Mouse (Mus musculus): ENCODE results near the gene Tns1. TPM values are rescaled to one million over a fixed set of nuclear protein-coding genes. Genes with fewer than 3 reads are reported as not detected.

Gene Tns1
- polyA plus RNA-seq, 1 experiment from 2014 or later = 17.1 TPM

DNA sequence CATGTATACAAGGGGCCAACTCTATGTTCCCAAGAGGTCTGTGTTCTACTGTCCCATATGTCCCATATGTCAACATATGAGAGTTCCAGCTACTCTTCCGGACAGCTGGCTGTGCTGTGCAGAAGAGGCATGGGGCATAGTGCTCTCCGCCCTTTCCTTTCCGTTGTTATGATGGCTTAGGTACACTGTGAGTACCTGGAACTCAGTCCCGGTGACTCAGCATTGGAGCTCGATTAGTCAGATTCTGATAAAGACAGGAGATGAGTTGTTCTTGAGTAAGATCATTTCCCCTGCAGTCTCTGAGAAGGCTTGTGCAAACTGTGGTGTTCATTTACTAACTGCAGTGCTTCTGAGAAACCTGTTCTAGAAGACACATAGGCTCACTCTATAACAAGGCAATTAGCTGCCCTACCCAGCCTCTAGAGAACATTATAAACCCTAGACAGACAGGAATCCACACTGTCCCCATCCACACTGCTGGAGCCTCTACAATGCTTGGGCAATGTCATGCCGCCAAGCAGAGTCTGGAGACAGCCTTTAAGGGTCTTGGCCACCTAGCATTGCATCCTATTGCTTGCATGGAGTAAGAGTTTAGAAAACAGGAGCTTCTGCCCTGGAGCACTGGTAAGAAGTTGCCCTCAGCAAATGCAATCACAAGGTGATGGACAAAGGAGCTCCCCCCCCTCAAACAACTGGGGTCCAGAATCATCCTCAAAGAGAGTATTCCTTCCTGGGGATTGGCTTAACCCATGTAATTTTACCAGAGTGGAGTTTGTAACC, 25.0 kb upstream of the Tns1 start:
- Histone ChIP-seq H3K4me2 (replicated peaks) (no peak overlapping the region), H3K36me3 (no peaks in the 10 kb centered on the region), H3K9me3 (no peaks in the 10 kb centered on the region), H3K27ac (replicated peaks) (no peak overlapping the region), H3K9ac (replicated peaks) (no peak overlapping the region), H3K4me1 (no peaks in the 10 kb centered on the region), H3K27me3 (no peaks in the 10 kb centered on the region), H3K4me3 (no peak overlapping the region)
- 90% methylated on average over 6 of the region's 6 CpGs for WGBS
- no peak for ATAC-seq (ENCODE audit: low FRiP score, low read depth)

DNA sequence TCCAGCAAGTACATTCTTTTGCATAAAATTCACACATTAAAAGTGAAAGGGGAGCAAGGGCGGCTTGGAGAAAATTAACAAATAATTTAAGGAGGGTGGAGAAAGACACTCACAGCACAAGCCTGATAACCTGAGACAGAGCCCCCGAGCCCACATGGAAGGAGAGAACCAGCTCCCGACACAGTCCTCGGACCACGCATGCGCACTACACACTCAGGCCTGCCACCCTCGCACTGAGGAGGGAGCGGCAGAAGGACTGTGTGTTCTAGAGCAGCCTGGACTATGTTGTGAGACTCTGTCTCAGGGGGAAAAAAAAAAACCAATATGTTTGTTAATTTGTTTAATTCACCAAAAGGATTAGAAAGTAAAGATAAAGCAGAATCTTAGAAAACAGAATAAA, 17.5 kb upstream of the Tns1 start:
- Histone ChIP-seq H3K4me3 (no peak overlapping the region), H3K4me1 (no peaks in the 10 kb centered on the region), H3K4me2 (replicated peaks) (no peak overlapping the region), H3K36me3 (no peaks in the 10 kb centered on the region), H3K9ac (replicated peaks) (no peak overlapping the region), H3K9me3 (no peaks in the 10 kb centered on the region), H3K27me3 (0 out of 2 replicates have a peak, but pooled peaks cover 2% of the 10 kb centered on the region), H3K27ac (replicated peaks) (no peak overlapping the region)
- WGBS = 76% methylated on average over 8 of the region's 8 CpGs
- ATAC-seq (ENCODE audit: low FRiP score, low read depth) = no peak

DNA sequence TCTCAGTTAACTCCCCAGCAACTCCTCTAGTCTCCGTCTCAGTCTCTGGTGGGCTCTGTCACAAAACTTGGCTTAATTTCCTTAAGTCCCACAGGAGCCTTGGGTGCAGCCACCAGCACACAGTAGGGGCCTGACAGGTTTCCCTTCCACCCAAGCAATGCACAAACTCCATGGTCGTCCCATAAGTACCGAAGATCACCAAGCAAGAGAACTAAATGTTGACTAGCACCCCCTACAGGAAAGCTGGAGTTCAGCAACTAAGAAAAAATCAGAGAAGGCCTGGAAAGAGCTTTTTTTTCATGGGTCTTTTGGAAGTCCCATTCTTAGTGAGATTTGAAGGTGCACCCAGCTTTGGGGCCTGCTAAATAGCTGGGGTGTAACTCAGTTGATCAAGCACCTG, 15.2 kb upstream of the Tns1 start:
- Histone ChIP-seq H3K27me3 (0 out of 2 replicates have a peak, but pooled peaks cover 2% of the 10 kb centered on the region), H3K4me1 (no peaks in the 10 kb centered on the region), H3K4me3 (no peak overlapping the region), H3K9ac (replicated peaks) (no peak overlapping the region), H3K27ac (replicated peaks) (no peak overlapping the region), H3K4me2 (replicated peaks) (no peak overlapping the region), H3K36me3 (no peaks in the 10 kb centered on the region), H3K9me3 (no peaks in the 10 kb centered on the region)
- 62% methylated on average over 3 of the region's 3 CpGs for WGBS
- ATAC-seq (ENCODE audit: low FRiP score, low read depth) = no peak

DNA sequence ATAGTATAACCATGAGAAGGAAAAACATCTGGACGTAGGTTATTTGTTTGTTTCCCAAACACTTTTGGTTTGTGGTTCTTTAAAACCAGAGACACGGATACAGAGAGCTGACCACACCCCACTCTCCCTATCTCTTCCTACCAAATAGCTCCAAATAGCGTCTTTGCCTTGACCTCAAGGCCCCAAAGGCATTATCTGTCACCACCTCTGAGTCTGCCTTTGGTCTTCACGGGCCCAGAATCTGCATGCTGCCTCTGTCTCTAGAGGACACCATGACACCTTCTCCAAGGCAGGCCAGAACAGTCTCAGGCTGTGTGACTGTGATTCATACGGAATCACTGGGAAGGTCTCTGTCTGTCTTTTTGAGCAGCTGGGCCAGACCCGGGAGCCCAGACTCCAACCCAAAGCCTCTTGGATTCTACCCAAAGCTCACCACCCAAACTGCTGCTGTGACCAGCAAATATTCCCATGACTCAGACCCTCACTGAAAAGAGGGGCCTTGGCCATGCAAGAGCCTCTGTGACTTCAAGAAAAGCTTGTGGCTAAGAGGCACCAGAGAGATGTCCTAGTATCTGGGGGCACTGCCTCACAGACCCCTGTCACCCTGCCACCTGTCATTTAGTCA, 11.2 kb upstream of the Tns1 start:
- ATAC-seq (ENCODE audit: low FRiP score, low read depth) = no peak
- Histone ChIP-seq H3K36me3 (no peaks in the 10 kb centered on the region), H3K27ac (replicated peaks) (no peak overlapping the region), H3K4me3 (no peak overlapping the region), H3K4me2 (replicated peaks) (no peak overlapping the region), H3K27me3 (0 out of 2 replicates have a peak, but pooled peaks cover 8% of the 10 kb centered on the region), H3K4me1 (no peaks in the 10 kb centered on the region), H3K9me3 (no peaks in the 10 kb centered on the region), H3K9ac (replicated peaks) (no peak overlapping the region)
- 83% methylated on average over 6 of the region's 6 CpGs for WGBS

DNA sequence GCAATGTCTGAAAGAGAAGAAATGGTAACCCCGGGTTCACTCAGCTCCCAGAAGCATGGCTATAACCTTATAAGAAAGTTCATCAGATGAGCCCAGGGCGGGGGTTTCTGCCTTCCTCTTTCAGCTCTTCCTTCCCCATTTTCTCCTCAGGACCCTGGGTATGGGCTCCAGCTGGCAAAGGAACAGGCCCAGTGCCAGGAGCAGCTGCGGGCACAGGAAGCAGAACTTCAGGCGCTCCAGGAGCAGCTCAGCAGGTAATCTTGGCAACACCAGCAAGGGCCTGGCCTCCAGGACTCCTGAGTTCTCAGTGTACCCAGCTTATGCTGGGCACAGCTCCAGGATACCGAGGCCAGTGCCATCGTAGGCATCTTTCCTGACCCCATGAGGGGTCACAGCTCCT, 9.7 kb upstream of the Tns1 start:
- H3K27me3 ChIP-seq = 0 out of 2 replicates have a peak, but pooled peaks cover 8% of the 10 kb centered on the region
- no peaks in the 10 kb centered on the region for H3K4me1 ChIP-seq
- H3K4me3 ChIP-seq = no peak overlapping the region
- ATAC-seq (ENCODE audit: low FRiP score, low read depth) = no peak
- H3K4me2 ChIP-seq (replicated peaks) = no peak overlapping the region
- no peaks in the 10 kb centered on the region for H3K9me3 ChIP-seq
- no peaks in the 10 kb centered on the region for H3K36me3 ChIP-seq
- WGBS = 83% methylated on average over 6 of the region's 6 CpGs
- H3K27ac ChIP-seq (replicated peaks) = no peak overlapping the region
- H3K9ac ChIP-seq (replicated peaks) = no peak overlapping the region

DNA sequence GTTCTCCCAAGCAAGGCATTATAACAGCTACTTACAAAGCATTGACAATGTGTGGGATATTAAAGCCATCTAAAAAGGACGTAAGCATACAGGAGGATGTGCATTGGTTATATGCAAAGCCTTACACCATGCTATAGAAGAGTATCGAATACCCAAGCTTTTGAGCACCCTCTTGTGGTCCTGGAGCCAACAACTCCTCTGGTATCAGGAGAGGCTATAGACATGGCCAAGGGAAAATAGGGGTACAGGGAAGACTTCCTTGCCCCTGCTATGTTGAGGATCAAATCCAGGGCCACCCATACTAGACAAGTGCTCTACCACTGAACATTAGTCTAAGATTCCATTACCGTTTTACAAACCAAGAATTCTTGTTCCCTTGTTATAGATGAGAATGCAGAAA, 7.8 kb upstream of the Tns1 start:
- no peak for ATAC-seq (ENCODE audit: low FRiP score, low read depth)
- H3K4me1 ChIP-seq = no peaks in the 10 kb centered on the region
- WGBS = 72% methylated on average over 3 of the region's 3 CpGs

DNA sequence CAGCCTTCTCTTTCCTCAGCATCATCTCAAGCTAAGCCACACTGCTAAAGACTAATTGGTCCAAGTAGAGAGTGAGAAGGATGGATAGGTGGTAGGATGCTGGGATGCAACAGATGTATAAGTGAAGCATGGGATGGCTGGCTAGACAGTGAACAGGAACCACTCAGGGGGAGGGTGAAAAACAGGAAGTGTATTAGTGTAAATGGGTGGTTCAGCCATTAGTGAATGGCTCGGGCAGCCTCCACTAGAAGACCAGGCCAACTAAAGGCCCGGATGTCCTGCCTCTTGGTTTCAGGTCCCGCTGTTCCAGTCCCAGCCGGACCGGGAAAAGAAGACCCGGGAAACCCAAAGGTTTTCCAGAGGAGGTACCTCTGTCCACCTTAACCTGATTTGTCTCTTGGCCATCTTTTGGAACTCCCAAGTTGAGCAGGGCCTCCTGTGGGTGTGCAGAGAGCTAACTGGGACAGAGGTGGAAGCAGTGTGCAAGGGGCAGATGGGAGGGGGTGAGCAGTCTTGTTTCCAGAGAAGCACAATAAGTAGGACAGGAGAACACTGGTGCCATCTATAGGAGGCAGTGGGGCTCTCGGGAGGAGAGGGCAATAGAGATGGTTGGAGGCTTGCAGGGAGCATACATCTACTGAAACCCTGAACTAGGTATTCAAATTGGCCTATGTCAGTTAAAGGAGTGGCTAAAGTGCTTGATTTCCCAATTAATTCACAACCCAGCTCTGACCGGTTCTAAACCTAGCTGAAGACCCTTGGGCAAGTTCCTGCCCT, 6.8 kb upstream of the Tns1 start:
- Histone ChIP-seq H3K4me3 (no peak overlapping the region), H3K36me3 (no peaks in the 10 kb centered on the region), H3K4me2 (replicated peaks) (no peak overlapping the region), H3K9ac (replicated peaks) (no peak overlapping the region), H3K4me1 (no peaks in the 10 kb centered on the region), H3K27me3 (peaks cover 17% of the 10 kb centered on the region), H3K27ac (replicated peaks) (no peak overlapping the region), H3K9me3 (no peaks in the 10 kb centered on the region)
- no peak for ATAC-seq (ENCODE audit: low FRiP score, low read depth)
- 85% methylated on average over 8 of the region's 8 CpGs for WGBS

More for the DNA sequence above, 7.8 kb upstream of the Tns1 start:
- H3K4me2 ChIP-seq (replicated peaks) = no peak overlapping the region
- 0 out of 2 replicates have a peak, but pooled peaks cover 13% of the 10 kb centered on the region for H3K27me3 ChIP-seq
- H3K4me3 ChIP-seq = no peak overlapping the region
- H3K36me3 ChIP-seq = no peaks in the 10 kb centered on the region
- no peak overlapping the region for H3K27ac ChIP-seq (replicated peaks)
- no peaks in the 10 kb centered on the region for H3K9me3 ChIP-seq
- H3K9ac ChIP-seq (replicated peaks) = no peak overlapping the region

DNA sequence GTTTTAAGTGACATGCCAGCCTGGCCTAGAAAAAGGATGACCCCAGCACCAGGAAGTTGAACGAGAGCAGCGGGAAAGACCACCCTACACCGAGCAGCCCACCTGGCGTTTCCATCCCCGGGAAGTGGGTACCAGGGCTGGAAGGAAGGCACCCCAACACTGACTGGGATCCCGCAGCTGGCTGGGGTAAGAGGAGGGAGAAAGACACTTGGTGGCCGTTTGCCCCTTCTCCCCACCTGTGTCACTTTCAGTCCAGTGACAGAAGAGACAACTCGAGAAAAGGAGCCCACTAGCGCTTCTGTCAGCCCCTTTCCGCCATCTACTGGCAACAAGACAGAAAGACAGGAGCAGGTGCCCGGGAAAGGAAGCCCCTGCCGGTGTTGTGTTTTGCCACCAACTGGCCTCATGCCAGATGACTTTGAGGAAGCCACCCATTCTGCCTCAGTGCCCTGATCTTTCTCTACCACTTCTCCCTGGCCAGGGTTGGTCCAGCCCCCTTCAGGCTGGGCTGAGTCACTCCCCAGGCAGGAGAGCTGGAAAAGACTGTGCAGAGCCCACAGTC, 823 bp upstream of the Tns1 start, which contains the start of gene Rufy4:
TSS of gene Rufy4 (plus strand) at position 551 of the 562 bp plus-strand sequence.
- no peaks in the 10 kb centered on the region for H3K9me3 ChIP-seq
- peaks cover 62% of the 10 kb centered on the region for H3K27me3 ChIP-seq
- ATAC-seq (ENCODE audit: low FRiP score, low read depth) = peak; percentile 52
- H3K9ac ChIP-seq (replicated peaks) = peak within 1 kb of the TSS; percentile 60
- peak within 1 kb of the TSS; percentile 54 for H3K4me3 ChIP-seq
- no peak within 1 kb of the TSS for H3K27ac ChIP-seq (replicated peaks)
- no peaks in the 10 kb centered on the region for H3K36me3 ChIP-seq
- H3K4me1 ChIP-seq = peaks cover 18% of the 10 kb centered on the region
- WGBS = 0% methylated on average over 12 of the region's 12 CpGs
- peak within 1 kb of the TSS; percentile 68 for H3K4me2 ChIP-seq (replicated peaks)

DNA sequence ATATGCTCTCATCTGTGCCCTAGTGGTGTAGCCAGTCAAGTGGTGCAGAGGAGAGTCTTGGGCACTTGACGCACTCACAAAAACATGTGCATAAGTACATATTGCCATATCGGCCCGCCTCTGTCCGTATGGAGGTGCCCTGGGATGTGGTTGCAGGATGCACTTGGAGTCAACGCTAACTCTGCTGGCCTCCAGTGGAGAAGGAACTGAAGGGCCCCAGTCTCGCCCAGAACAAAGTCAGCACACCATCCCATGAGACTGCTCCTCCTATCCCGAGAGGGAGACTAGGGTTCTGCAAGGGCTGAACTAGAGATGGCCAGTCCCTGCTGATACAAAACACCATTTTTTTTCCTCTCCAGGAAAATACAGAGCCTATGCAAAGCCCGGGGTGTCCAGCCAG, 1.0 kb downstream of the Tns1 start:
- Histone ChIP-seq H3K27ac (replicated peaks) (no peak overlapping the region), H3K27me3 (peaks cover 62% of the 10 kb centered on the region), H3K36me3 (no peaks in the 10 kb centered on the region), H3K4me3 (peak overlapping the region; percentile 54), H3K4me2 (replicated peaks) (peak overlapping the region; percentile 68), H3K9me3 (no peaks in the 10 kb centered on the region), H3K4me1 (peaks cover 18% of the 10 kb centered on the region), H3K9ac (replicated peaks) (no peak overlapping the region)
- 67% methylated on average over 8 of the region's 8 CpGs for WGBS
- no peak for ATAC-seq (ENCODE audit: low FRiP score, low read depth)

DNA sequence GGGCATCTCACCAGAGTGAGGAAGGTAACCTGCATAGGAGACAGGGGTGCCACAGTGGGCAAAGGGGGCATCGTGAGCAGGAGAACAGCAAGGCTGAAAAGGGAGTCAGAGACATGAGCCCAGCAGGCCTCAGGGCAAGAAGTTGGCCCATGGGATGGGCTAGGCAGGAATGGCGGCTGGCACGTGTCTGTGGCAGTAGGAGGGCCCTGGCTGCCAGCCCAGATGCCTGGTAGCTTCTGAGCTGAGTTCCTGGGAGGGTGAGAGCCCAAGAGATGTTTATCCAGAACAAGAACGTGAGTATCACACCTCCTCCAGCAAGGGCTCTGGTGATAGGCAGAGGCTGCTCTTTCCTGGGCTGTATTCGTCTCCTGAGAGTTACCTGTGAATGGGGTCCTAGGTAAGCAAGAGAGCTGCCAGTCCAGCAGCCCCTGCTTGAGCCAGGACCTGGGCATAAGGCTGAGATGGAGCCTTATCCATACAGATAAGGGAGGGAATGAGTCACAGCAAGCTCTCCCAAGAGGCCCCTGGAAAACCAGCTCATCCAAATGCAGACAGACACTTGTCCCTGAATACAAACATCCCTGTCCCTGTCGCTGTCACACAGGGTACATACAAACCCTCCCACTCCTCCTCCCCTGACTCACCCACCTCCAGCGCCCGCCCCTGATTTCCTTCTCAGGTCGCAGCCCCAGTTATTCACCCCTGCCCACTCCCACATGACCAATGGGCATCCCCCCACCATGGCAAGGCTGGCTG, 2.2 kb downstream of the Tns1 start:
- no peak for ATAC-seq (ENCODE audit: low FRiP score, low read depth)
- peaks cover 18% of the 10 kb centered on the region for H3K4me1 ChIP-seq
- no peaks in the 10 kb centered on the region for H3K9me3 ChIP-seq
- H3K27me3 ChIP-seq = peaks cover 56% of the 10 kb centered on the region
- H3K36me3 ChIP-seq = no peaks in the 10 kb centered on the region
- H3K4me3 ChIP-seq = no peak overlapping the region
- H3K9ac ChIP-seq (replicated peaks) = no peak overlapping the region
- no peak overlapping the region for H3K27ac ChIP-seq (replicated peaks)
- WGBS = 59% methylated on average over 9 of the region's 9 CpGs
- 0 out of 2 replicates have a peak overlapping the region, but pooled peaks have one; percentile 9 for H3K4me2 ChIP-seq (replicated peaks)

DNA sequence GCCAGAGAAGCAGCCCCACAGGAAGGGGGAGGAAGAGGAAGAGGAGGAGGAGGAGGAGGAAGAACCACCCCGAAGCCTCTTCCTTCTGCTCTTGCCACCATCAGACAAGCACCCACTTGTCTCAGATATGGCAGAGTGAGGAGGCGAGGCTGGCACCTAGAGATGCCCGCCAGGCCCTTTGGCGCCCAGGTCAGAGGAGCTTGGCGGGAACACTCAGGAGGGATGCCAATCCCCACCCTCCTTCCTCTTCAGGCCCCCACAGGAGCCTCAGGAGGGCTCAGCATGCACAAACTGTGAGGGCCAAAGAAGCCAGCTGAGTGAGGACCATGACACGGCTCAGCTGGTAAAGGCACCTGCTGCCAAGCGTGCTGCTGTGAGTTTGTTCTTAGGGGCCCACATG, 3.1 kb downstream of the Tns1 start:
- WGBS = 86% methylated on average over 7 of the region's 7 CpGs

More for the DNA sequence above, 3.1 kb downstream of the Tns1 start:
- Histone ChIP-seq H3K27ac (replicated peaks) (no peak overlapping the region), H3K9ac (replicated peaks) (no peak overlapping the region), H3K4me2 (replicated peaks) (no peak overlapping the region), H3K9me3 (no peaks in the 10 kb centered on the region), H3K27me3 (peaks cover 53% of the 10 kb centered on the region), H3K36me3 (no peaks in the 10 kb centered on the region), H3K4me3 (no peak overlapping the region), H3K4me1 (peaks cover 18% of the 10 kb centered on the region)
- ATAC-seq (ENCODE audit: low FRiP score, low read depth) = no peak
